ENCODE assay signal across 10 mouse cellular contexts in genomic region chr1:178799836-178800552, GRCm38 (mm10).
DNase-seq lines count a peak whose midpoint lies in the region; ATAC-seq lines count a peak whose summit lies in the region.
"Had no signal": no experiment of that assay in that cellular context is flagged by ENCODE, and none has a peak within 500 bp of the region (broad histone marks: within the 10 kb centered on the region; RNA-seq: fewer than 3 reads in every experiment).

No protein-coding gene starts in this region.

- intact Hi-C loops in heart, postnatal 36 days (cut with DNase I): no loop called here

- H3K9ac ChIP-seq in embryonic facial prominence, embryonic 13.5 days: peak overlapping the region; percentile 44; the same call in 1 of the 2 replicates
- peak overlapping the region; percentile 23; the same call in 1 of the 2 replicates for H3K9ac ChIP-seq in limb, embryonic 11.5 days (ENCODE audit: low read length)
- H3K9ac ChIP-seq: forebrain, embryonic 15.5 days had no signal

- no peaks in the 10 kb centered on the region for H3K27me3 ChIP-seq in embryonic facial prominence, embryonic 13.5 days
- H3K27me3 ChIP-seq in limb, embryonic 11.5 days (ENCODE audit: control insufficient read depth, insufficient read depth, low read length): no peaks in the 10 kb centered on the region
- H3K27me3 ChIP-seq: forebrain, embryonic 15.5 days had no signal

- peak overlapping the region; percentile 13 for H3K4me3 ChIP-seq in embryonic facial prominence, embryonic 13.5 days
- no peak overlapping the region for H3K4me3 ChIP-seq in limb, embryonic 11.5 days (ENCODE audit: low read depth, low read length)
- H3K4me3 ChIP-seq: forebrain, embryonic 15.5 days had no signal

- 23% methylated on average over 11 of the region's 11 CpGs for WGBS in embryonic facial prominence, embryonic 13.5 days
- 43% methylated on average over 11 of the region's 11 CpGs for WGBS in limb, embryonic 11.5 days

- DNase-seq in heart, adult 11 months: peak; percentile 81
- no peak for DNase-seq in heart, postnatal 36 days
- DNase-seq in NIH3T3 (ENCODE audit: low read depth): peak; percentile 7
- DNase-seq in limb, embryonic 11.5 days (ENCODE audit: low spot score): peak; percentile 77
- no peak for DNase-seq in spleen, adult 18-20 months
- DNase-seq in right cerebral cortex, adult 18-20 months: no peak
- no peak for DNase-seq in spleen, postnatal 14 days (ENCODE audit: low spot score in 2 of 2)

- no peaks in the 10 kb centered on the region for H3K9me3 ChIP-seq in embryonic facial prominence, embryonic 13.5 days
- H3K9me3 ChIP-seq in limb, embryonic 11.5 days (ENCODE audit: control insufficient read depth, low read length): no peaks in the 10 kb centered on the region
- H3K9me3 ChIP-seq: forebrain, embryonic 15.5 days had no signal

- peaks cover 59% of the 10 kb centered on the region for H3K4me1 ChIP-seq in embryonic facial prominence, embryonic 13.5 days
- H3K4me1 ChIP-seq in limb, embryonic 11.5 days (ENCODE audit: control insufficient read depth, insufficient read depth, low read length): peaks cover 27% of the 10 kb centered on the region

- ATAC-seq in embryonic facial prominence, embryonic 13.5 days (ENCODE audit: insufficient number of reproducible peaks, insufficient read depth, low FRiP score, low TSS enrichment, low read depth): peak; percentile 59; the same call in 1 of the 2 replicates
- ATAC-seq in limb, embryonic 11.5 days (ENCODE audit: insufficient number of reproducible peaks, low FRiP score, low TSS enrichment, low read depth): peak; percentile 41; the same call in 1 of the 2 replicates
- ATAC-seq: forebrain, embryonic 15.5 days; lung, postnatal 0 days had no signal

- peak overlapping the region; percentile 50 for H3K4me2 ChIP-seq in embryonic facial prominence, embryonic 13.5 days
- peak overlapping the region; percentile 16; the same call in 1 of the 2 replicates for H3K4me2 ChIP-seq in limb, embryonic 11.5 days (ENCODE audit: low read depth, severe bottlenecking)

- no peaks in the 10 kb centered on the region for H3K36me3 ChIP-seq in embryonic facial prominence, embryonic 13.5 days
- no peaks in the 10 kb centered on the region for H3K36me3 ChIP-seq in limb, embryonic 11.5 days (ENCODE audit: control insufficient read depth, insufficient read depth, low read length)
- H3K36me3 ChIP-seq: forebrain, embryonic 15.5 days had no signal

- peak overlapping the region; percentile 78 for H3K27ac ChIP-seq in embryonic facial prominence, embryonic 13.5 days
- H3K27ac ChIP-seq in limb, embryonic 11.5 days (replicated peaks; ENCODE audit: low read depth, low read length): peak overlapping the region; percentile 85
- H3K27ac ChIP-seq: forebrain, embryonic 15.5 days had no signal

Comparison
In these comparisons a context has a peak if more than half of its experiments do, and no peak if none do; other contexts are left out.
1. DNase-seq: peak in heart, adult 11 months (single experiment), NIH3T3 (single experiment) and limb, embryonic 11.5 days (single experiment); none in heart, postnatal 36 days (0 of 2), spleen, adult 18-20 months (0 of 2), right cerebral cortex, adult 18-20 months (single experiment) and spleen, postnatal 14 days (0 of 2).